Mouse (Mus musculus): ENCODE measurements around the gene Wdr13.

DNA sequence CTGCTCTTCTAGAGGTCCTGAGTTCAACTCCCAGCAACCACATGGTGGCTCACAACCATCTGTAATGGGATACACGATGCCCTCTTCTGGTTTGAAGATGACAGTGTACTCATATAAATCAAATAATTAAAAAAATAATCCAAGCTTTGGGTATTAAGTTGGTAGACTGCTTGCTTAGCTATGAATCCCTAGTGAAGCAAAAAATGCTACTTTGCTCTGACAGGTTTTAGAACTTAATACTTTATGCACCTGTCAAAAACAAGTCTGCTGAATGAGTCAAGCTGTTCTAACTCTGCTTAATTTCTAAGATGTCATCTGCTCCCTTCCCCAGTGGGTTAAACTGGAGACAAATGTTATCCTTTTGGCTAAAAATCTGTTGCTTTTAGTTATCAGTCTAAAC, 6.8 kb upstream of the Wdr13 start:
- TF ChIP-seq CTCF (IDR thresholded peaks at IDR 0.05): 0 out of 2 replicates have a peak, but pooled peaks have one; percentile 15
- no peak for TF ChIP-seq EP300 (IDR thresholded peaks at IDR 0.05)
